Mouse (Mus musculus) lung, postnatal 0 days (tissue): ENCODE measurements at regions not wholly inside any gene's neighbourhood (a gene's known extent, or its start where the extent isn't known, plus 50 kb on each side); places are given as distances from the start of the nearest gene placed in this dataset.

Source experiments
- CTCF ChIP-seq: IDR thresholded peaks from 2 replicates; pipeline ENCODE4 v1.5.1; 2016; ENCODE audit warnings: antibody characterized with exemption, mild to moderate bottlenecking
- EP300 ChIP-seq: IDR thresholded peaks from 2 replicates; pipeline ENCODE4 v1.6.1; 2016; ENCODE audit warnings: antibody characterized with exemption, mild to moderate bottlenecking, control low read depth

DNA sequence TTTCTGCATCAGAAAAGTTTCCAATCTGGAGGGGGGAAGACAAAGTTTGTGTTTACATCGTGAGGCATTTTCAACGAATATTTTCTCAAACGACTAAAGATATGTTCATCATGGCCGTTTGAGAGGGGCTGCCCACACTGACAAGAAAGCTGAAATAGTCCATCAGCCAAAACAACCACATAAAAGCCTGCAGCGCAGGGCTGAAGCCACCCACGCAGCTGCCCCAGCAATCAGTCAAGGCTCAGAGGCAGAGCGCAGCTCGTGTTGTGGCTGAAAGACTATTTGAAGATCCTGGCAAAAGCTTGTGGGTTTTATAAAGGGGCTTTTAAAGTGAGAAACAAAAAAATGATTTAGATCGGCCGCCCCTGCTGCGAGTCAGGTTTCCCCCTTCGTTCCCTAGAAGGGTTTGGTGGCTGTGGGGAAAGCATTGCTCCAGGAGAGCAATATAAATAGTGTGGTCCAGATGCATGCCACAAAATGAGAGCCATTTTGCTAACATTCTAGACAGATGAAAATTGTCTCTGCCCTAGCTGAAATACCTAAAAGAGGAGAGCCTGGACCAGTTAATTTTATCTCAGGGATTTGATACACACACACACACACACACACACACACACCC is 105.0 kb upstream of the Otud4 start:
- TF ChIP-seq EP300 (no peak), CTCF (no peak)
